Mouse (Mus musculus): ENCODE results near the gene Sdc4. TPM values are rescaled to one million over a fixed set of nuclear protein-coding genes. Genes with fewer than 3 reads are reported as not detected.
A peak's percentile ranks its signal among the peaks of the same experiment; 100 is the strongest.

Sdc4 gene
- polyA plus RNA-seq, 1 experiment: 46.5 TPM

DNA sequence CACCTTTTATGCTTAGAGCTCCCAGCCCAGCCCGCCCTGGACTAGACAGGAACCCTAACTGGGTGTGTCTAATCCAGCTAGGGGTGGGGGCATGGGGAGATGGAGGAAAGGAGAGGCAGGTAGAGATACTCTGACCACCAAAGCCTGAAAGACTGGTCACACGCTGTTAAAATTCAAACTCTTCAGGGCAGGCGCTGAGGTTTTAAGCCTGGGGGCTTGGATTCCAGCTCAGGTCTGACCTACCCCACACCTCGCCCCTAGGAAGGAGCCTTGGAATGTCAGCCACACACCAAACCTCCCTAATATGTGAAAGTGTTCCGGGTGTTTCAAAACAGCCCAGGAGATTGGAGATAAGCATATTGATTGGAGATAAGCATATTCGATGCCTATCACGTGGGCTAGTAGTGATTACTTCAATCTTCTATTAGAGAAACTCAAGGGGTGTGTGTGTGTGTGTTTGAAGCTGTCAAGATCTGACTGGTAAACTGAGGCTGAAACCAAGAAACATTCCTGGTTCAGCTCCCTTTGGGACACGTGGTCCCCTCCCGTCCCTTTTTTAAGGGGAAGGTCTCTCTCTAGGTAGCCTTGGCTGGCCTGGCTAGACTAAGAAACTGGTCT, 10.3 kb downstream of the Sdc4 start:
- DNase-seq (ENCODE audit: extremely low spot score in 1 of 2, low spot score in 1 of 2): no peak

DNA sequence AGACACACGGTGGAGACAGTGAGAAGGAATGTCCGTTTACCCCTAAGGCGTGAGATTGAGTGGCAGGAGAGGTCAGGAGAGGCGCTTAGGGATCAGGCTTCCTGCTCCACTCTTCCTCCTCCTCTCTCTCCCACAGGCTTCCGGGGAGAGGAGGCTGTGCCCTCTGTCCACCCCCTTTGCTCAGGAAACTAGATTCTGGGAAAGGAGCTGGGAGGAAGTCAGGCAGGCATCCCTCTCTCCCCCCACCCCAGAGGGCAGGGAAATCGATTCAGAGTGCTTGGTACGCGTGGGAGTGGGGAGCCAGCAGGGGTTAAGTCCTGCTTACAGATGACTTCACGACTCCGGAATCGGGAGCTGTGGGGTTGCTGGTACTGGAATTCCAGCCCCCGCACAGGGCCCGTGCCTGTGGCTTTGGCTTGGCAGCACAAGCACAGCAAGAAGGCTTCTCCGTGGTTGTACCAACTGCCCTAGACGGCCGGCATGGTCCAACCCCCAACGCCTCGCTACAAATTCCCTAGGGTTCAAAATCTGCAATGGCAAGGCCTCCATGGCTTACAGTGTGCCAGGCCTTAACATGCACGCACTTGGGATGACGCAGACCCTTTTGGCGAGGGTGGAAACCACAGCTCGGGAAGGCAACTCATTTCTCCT, 11.0 kb downstream of the Sdc4 start:
- no peak for DNase-seq (ENCODE audit: extremely low spot score in 1 of 2, low spot score in 1 of 2)

DNA sequence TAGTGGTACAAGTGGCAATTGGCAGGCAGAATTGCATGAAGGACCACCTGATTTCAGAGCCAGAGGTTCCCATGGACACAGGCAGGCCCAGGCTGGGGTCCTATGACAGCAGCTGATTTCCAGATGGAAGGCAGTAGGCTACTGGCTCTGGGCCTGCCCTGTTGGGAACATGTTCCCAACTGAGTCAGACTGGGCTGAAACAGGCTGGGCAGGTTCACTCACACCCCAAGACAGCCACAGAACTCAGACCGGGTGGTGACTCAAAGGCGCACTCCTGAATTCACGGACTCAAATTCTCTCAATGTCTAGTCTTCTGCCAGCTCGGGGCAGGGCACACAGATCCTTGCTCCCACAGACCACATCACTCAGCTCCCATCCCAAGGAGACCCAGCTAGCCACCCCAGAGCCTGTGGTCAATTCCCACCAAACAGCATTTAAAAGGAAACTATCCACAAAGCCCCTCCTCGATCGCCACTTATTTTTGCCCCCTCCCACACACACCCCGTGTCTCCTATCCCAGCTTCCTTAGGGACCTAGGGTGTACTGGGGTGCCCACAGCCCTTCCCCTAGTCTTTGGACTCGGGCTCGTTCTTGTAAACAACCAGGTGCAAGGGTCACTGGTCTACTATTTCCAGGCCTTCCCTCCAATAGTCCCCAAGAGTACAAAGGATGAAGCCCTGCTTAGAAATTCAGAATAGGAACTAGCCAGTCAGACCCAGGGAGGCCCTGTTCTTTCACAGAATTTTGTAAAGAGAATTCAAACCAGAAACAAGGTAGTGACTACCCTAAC, 11.8 kb downstream of the Sdc4 start:
- DNase-seq (ENCODE audit: extremely low spot score in 1 of 2, low spot score in 1 of 2): no peak

DNA sequence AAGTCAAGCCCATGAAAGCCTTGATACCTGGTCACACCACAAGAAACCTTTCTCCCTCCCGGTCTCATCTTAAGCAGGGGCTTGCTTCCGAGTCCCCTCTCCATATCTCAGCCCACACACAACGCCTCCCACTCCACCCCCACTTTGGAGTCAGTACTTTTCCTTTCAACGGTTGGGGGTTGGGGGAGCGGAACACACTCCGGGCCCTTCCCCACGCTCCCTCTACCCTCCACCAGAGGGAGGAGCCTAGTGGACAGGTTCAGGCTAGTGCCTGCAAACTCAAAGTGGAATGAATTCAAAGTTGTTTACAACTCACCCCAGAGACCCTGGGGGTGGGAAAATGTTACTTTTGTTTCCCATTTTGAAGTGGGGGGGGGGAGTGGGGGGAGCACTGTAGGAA, 13.0 kb downstream of the Sdc4 start:
- no peak for DNase-seq (ENCODE audit: extremely low spot score in 1 of 2, low spot score in 1 of 2)

DNA sequence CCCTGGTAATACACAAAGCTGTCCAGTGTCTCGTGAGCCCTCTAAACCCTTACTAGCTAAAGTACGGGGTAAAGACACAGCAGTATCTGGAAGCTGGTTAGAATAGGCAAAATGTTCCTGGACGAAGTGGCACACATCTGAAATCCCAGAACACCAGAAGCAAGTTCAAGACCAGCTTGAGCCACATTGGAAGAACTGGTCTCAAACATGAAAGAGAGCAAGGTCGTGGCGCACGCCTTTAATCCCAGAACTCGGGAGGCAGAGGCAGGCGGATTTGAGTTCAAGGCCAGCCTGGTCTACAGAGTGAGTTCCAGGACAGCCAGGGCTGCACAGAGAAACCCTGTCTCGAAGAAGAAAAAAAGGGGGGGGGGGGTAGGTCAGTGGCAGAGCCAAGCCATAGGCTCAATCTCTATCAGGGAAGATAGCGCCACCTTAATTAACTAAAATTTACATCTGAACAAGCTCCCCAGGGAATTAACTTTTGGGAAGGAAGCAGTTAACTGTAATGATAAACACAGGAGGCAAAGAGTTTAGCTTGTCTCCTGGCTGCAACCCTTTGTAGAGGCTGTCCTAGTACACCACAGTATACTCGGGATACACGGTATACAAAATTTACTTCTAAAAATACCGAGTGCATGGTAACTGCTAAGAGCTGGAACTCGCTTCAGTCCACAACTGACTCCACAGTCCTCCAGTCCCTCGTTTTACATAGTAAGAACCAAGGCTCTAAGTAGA, 13.6 kb downstream of the Sdc4 start:
- DNase-seq (ENCODE audit: extremely low spot score in 1 of 2, low spot score in 1 of 2): no peak

GRCm38 (mm10) chr2:164428451-164428850, 15.2 kb downstream of the Sdc4 start:
- DNase-seq (ENCODE audit: extremely low spot score in 1 of 2, low spot score in 1 of 2): no peak

GRCm38 (mm10) chr2:164426952-164427351, 16.7 kb downstream of the Sdc4 start:
- DNase-seq (ENCODE audit: extremely low spot score in 1 of 2, low spot score in 1 of 2): no peak

GRCm38 (mm10) chr2:164426121-164426520, 17.6 kb downstream of the Sdc4 start:
- DNase-seq (ENCODE audit: extremely low spot score in 1 of 2, low spot score in 1 of 2): no peak

GRCm38 (mm10) chr2:164425401-164425800, 18.3 kb downstream of the Sdc4 start:
- DNase-seq (ENCODE audit: extremely low spot score in 1 of 2, low spot score in 1 of 2): no peak

DNA sequence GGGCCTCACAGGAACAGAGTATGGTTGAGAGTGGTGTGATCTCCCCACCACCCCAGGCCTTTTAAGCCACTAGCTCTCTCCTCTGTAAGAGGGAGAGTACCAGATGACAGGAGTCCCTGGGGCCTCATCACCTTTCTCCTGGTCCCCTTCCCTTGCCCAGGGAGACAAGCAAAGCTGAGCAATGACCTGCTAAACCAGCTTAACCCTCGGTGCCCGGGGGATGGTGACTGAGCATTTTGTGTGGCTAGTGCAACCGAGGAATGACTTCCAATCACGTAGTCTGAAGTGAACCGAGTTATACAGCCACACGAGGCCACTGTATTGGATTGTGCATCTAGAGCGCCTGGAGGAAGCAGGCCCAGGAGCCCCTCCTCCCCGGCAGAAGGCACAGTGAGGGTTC, 19.3 kb downstream of the Sdc4 start:
- no peak for DNase-seq (ENCODE audit: extremely low spot score in 1 of 2, low spot score in 1 of 2)

GRCm38 (mm10) chr2:164423464-164423863, 20.2 kb downstream of the Sdc4 start:
- no peak for DNase-seq (ENCODE audit: extremely low spot score in 1 of 2, low spot score in 1 of 2)

GRCm38 (mm10) chr2:164422675-164423393, 20.9 kb downstream of the Sdc4 start:
- DNase-seq (ENCODE audit: extremely low spot score in 1 of 2, low spot score in 1 of 2): no peak

- no peak for DNase-seq (ENCODE audit: extremely low spot score in 1 of 2, low spot score in 1 of 2)
Measured at GRCm38 (mm10) chr2:164421979-164422378, 21.7 kb downstream of the Sdc4 start.

GRCm38 (mm10) chr2:164421306-164421705, 22.4 kb downstream of the Sdc4 start:
- DNase-seq (ENCODE audit: extremely low spot score in 1 of 2, low spot score in 1 of 2): no peak

- DNase-seq (ENCODE audit: extremely low spot score in 1 of 2, low spot score in 1 of 2): no peak
Measured at GRCm38 (mm10) chr2:164419489-164419888, 24.2 kb downstream of the Sdc4 start.

DNA sequence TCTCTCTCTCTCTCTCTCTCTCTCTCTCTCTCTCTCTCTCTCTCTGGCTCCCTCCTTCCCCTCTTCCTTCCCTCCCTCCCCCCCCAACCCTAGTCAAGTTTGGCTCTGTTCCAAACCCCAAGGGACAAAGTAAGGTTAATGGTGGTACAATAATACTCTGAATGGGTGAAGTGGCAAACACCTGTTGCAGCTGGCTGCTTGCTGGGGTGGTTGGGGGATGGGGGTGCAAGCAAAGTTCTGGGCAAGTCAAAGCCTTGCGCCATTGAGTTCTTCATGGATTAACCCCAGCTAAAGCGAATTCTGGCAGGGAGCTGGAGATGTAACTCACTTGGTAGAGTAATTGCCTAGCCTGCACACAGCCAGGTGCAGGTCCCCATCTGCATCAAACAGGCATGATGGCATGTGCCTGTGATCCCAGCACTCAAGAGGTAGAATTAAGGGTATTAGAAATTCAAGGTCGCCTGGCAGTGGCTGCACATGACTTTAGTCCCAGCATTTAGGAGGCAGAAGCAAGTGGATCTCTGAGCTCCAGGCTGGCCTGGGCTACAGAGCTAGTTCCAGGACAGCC, 25.3 kb downstream of the Sdc4 start:
- no peak for DNase-seq (ENCODE audit: extremely low spot score in 1 of 2, low spot score in 1 of 2)

DNA sequence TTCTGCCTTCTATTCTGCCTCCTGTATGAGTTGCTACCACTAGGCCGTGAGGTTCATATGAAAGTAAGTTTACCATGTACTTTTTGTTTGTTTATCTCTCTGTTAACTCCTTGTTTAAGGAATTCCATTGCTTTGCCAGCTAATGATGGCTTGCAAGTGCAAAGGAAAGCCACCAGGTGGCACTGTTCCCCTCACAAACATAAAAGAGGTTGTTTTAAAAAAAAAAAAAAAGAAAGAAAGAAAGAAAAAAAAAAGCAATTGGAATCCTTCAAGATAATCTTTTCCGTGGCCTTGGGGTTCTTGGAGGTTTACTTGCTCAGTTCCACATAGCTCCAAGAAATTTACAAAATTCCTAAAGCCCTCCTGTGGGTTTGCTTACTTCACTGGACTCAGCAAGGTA, 26.5 kb downstream of the Sdc4 start:
- peak in 1 of 2 experiments; percentile 43 for DNase-seq (ENCODE audit: extremely low spot score in 1 of 2, low spot score in 1 of 2)

DNA sequence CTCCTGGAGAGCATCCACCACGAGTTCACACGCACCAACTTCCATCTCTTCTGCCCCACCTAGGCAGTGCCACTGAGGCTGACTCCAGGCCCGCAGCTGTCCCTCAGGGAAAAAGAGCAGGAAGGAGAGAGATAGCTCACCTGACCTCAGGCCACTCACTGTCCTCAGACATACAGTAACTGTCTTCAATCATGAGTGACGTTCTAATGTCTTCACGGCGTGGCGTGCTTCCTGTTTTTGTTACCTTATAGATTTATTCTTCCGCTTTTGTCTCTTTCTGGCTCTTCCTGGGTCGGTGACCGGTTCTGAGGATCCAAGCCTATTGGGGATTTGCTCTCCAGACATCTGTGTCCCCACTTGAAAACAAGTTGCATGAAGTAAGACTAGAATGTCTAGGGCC, 29.1 kb downstream of the Sdc4 start:
- DNase-seq (ENCODE audit: extremely low spot score in 1 of 2, low spot score in 1 of 2): no peak

- DNase-seq (ENCODE audit: extremely low spot score in 1 of 2, low spot score in 1 of 2): no peak
Measured at GRCm38 (mm10) chr2:164414167-164414566, 29.5 kb downstream of the Sdc4 start.

GRCm38 (mm10) chr2:164407708-164408107, 36.0 kb downstream of the Sdc4 start:
- peak in 1 of 2 experiments; percentile 78 for DNase-seq (ENCODE audit: extremely low spot score in 1 of 2, low spot score in 1 of 2)

Data from frontal cortex, adult 2 months (tissue).